Mouse (Mus musculus): ENCODE measurements at regions not wholly inside any gene's neighbourhood (a gene's known extent, or its start where the extent isn't known, plus 50 kb on each side); places are given as distances from the start of the nearest gene placed in this dataset.
"Not testable (repeated sequence)": the region's sequence is repeated elsewhere in the genome, so short reads cannot be mapped to it uniquely, and the experiment has no call there.

DNA sequence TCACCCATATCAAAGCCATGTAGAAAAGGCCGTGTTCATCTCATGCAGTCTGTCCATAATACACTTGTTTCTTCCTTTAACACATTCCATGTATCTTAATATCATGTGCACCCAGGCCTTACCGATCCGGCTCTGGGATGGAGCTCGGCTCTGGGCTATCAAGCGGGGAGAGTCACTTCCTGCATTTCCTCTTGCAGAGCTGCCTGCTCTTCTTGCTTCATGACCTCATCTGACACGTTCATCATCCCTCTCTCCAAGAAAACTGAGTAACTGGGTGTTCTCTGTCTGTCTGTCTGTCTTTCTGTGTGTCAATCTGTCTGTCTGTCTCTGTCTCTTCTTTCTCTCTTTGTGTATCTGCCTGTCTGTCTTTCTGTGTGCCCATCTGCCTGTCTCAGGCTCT, 133.7 kb upstream of the Sulf2 start:
- no peak overlapping the region for H3K9ac ChIP-seq (ENCODE audit: low read depth, low read length)
- no peak overlapping the region for H3K4me3 ChIP-seq (ENCODE audit: low read length)
- no peaks in the 10 kb centered on the region for H3K36me3 ChIP-seq (ENCODE audit: control insufficient read depth, insufficient read depth, low read length)
- no peak overlapping the region for H3K27ac ChIP-seq (ENCODE audit: low read depth, low read length)
- no peak overlapping the region for H3K4me2 ChIP-seq (replicated peaks; ENCODE audit: low read depth, low read length)
- H3K4me1 ChIP-seq (ENCODE audit: control insufficient read depth, insufficient read depth, low read length) = peaks cover 34% of the 10 kb centered on the region
- WGBS = 44% methylated on average over 6 of the region's 6 CpGs
- no peaks in the 10 kb centered on the region for H3K9me3 ChIP-seq (ENCODE audit: control insufficient read depth, low read length)
- no peak for ATAC-seq (ENCODE audit: low FRiP score, low TSS enrichment)
- H3K27me3 ChIP-seq (ENCODE audit: control insufficient read depth, insufficient read depth, low read length) = 0 out of 2 replicates have a peak, but pooled peaks cover 3% of the 10 kb centered on the region

DNA sequence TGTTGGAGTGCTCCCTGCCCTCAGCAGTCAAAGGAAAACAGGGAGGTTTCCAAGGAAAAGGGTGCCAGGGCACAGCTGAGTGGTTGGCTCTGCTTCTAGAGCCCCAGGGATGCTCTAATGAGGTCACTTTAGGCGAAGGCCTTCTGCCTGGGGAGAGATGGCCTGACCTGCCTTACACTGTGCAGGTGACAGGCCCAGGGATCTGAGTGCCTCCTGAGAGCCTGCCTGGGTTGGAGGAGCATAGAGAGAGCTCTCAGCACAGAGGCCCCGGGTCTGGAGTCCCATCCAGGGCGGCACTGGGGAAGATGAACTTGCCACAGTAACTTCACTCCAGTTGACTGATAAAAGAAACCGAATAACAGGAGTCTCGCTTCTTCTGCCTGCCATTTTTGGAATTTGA, 125.7 kb upstream of the Sulf2 start:
- peak; percentile 39; the same call in 1 of the 2 replicates for ATAC-seq (ENCODE audit: low FRiP score, low TSS enrichment)
- not testable (repeated sequence) for H3K4me2 ChIP-seq (replicated peaks; ENCODE audit: low read depth, low read length); H3K4me1 ChIP-seq (ENCODE audit: control insufficient read depth, insufficient read depth, low read length); H3K4me3 ChIP-seq (ENCODE audit: low read length); H3K9ac ChIP-seq (ENCODE audit: low read depth, low read length); H3K27ac ChIP-seq (ENCODE audit: low read depth, low read length); H3K36me3 ChIP-seq (ENCODE audit: control insufficient read depth, insufficient read depth, low read length); H3K27me3 ChIP-seq (ENCODE audit: control insufficient read depth, insufficient read depth, low read length); H3K9me3 ChIP-seq (ENCODE audit: control insufficient read depth, low read length)
- no CpG with 5 or more reads among the region's 5 CpGs for WGBS

DNA sequence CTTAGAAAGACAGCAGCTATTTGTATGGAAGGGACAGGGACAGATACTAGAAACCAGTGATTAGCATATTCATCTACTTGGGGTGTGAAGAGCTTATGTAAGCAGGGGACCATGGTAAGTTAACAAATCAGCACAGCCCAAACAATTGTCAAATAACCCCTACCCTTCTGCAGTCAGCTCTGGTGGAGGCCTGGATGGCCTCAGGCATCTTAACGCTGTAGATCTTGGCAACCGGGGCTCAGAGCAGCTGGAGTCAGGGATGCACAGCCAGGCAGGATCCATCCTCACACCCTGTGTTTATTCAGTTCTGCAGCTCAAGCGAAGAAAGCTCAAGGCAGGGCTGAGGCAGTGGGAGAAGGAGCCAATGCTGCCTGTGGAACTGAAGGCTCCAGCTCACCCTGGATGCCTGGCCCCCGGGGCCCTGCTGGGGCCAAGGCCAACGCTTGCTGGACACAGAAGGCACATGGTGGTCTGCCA, 125.2 kb upstream of the Sulf2 start:
- H3K9ac ChIP-seq (ENCODE audit: low read depth, low read length) = no peak overlapping the region
- ATAC-seq (ENCODE audit: low FRiP score, low TSS enrichment) = peak; percentile 43; the same call in 1 of the 2 replicates
- no peaks in the 10 kb centered on the region for H3K27me3 ChIP-seq (ENCODE audit: control insufficient read depth, insufficient read depth, low read length)
- H3K27ac ChIP-seq (ENCODE audit: low read depth, low read length) = no peak overlapping the region; the same call in 1 of the 2 replicates
- 36% methylated on average over 5 of the region's 5 CpGs for whole genome bisulfite sequencing
- H3K4me2 ChIP-seq (replicated peaks; ENCODE audit: low read depth, low read length) = no peak overlapping the region
- no peaks in the 10 kb centered on the region for H3K4me1 ChIP-seq (ENCODE audit: control insufficient read depth, insufficient read depth, low read length)
- H3K4me3 ChIP-seq (ENCODE audit: low read length) = no peak overlapping the region
- H3K36me3 ChIP-seq (ENCODE audit: control insufficient read depth, insufficient read depth, low read length) = no peaks in the 10 kb centered on the region
- H3K9me3 ChIP-seq (ENCODE audit: control insufficient read depth, low read length) = no peaks in the 10 kb centered on the region

DNA sequence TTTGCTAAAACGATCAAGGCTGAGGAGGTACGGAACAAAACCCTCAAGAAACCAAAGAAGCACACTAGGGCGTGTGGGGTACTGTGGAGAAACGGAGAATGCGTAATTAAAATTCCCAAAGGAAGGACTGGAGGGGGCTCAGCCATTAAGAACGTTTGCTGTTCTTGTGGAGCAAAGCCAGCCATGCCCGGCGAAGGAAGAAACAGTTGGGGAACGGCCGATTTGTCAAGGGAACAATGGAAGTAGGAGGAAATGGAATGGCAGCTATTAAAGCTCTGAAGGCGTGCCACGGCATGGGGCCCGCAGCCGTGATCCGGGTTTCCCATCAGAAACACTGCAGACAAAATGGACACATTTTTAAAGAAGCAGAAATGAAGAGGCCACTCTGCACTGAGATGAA, 124.2 kb upstream of the Sulf2 start:
- H3K4me3 ChIP-seq (ENCODE audit: low read length) = no peak overlapping the region
- H3K36me3 ChIP-seq (ENCODE audit: control insufficient read depth, insufficient read depth, low read length) = no peaks in the 10 kb centered on the region
- H3K4me2 ChIP-seq (replicated peaks; ENCODE audit: low read depth, low read length) = no peak overlapping the region
- no peak for ATAC-seq (ENCODE audit: low FRiP score, low TSS enrichment)
- no peaks in the 10 kb centered on the region for H3K4me1 ChIP-seq (ENCODE audit: control insufficient read depth, insufficient read depth, low read length)
- no peak overlapping the region for H3K27ac ChIP-seq (ENCODE audit: low read depth, low read length)
- 87% methylated on average over 15 of the region's 15 CpGs for WGBS
- no peaks in the 10 kb centered on the region for H3K27me3 ChIP-seq (ENCODE audit: control insufficient read depth, insufficient read depth, low read length)
- H3K9me3 ChIP-seq (ENCODE audit: control insufficient read depth, low read length) = no peaks in the 10 kb centered on the region
- no peak overlapping the region for H3K9ac ChIP-seq (ENCODE audit: low read depth, low read length)

DNA sequence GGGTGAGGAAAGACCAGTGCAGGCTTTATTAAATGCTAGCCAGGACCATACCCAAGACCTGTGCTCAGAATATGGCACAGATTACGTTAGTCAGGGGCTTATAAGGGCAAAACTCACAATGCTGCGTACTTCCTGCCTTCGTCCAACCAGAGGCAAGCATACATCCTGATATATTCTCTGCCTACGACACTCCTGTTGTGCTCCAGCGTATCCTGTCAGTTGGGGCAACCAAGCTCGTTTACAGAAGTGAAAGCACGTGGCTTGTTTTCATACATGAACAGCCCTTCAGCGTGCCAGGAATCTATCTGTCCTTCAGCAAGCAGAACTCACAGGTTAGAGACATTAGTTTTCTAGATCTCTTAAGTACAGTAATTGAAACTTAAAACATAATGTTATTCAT, 119.9 kb upstream of the Sulf2 start:
- no peaks in the 10 kb centered on the region for H3K27me3 ChIP-seq (ENCODE audit: control insufficient read depth, insufficient read depth, low read length)
- ATAC-seq (ENCODE audit: low FRiP score, low TSS enrichment) = no peak
- no peaks in the 10 kb centered on the region for H3K9me3 ChIP-seq (ENCODE audit: control insufficient read depth, low read length)
- H3K4me3 ChIP-seq (ENCODE audit: low read length) = no peak overlapping the region
- no peak overlapping the region for H3K27ac ChIP-seq (ENCODE audit: low read depth, low read length)
- no peak overlapping the region for H3K9ac ChIP-seq (ENCODE audit: low read depth, low read length)
- peaks cover 12% of the 10 kb centered on the region for H3K4me1 ChIP-seq (ENCODE audit: control insufficient read depth, insufficient read depth, low read length)
- 83% methylated on average over 8 of the region's 8 CpGs for WGBS
- H3K36me3 ChIP-seq (ENCODE audit: control insufficient read depth, insufficient read depth, low read length) = no peaks in the 10 kb centered on the region
- H3K4me2 ChIP-seq (replicated peaks; ENCODE audit: low read depth, low read length) = no peak overlapping the region

DNA sequence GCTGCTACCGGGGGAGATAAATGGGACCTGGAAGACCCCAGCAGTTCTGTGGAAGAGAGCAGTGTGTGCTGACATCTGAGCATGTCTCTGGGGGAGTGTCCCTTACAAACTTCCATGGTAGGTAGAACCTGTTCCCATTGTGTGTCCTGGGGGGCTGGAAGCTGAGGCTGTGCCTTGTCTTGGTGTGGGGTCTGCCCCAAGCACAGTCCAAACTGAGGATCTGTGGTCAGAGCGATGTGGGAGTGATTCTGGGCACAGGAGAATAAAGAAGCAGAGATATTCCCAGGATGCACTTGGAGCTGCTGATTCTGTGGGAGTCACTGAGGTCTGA, 118.5 kb upstream of the Sulf2 start:
- ATAC-seq (ENCODE audit: low FRiP score, low TSS enrichment) = no peak
- WGBS = 52% methylated on average over 2 of the region's 2 CpGs
- no peak overlapping the region for H3K4me2 ChIP-seq (replicated peaks; ENCODE audit: low read depth, low read length)

DNA sequence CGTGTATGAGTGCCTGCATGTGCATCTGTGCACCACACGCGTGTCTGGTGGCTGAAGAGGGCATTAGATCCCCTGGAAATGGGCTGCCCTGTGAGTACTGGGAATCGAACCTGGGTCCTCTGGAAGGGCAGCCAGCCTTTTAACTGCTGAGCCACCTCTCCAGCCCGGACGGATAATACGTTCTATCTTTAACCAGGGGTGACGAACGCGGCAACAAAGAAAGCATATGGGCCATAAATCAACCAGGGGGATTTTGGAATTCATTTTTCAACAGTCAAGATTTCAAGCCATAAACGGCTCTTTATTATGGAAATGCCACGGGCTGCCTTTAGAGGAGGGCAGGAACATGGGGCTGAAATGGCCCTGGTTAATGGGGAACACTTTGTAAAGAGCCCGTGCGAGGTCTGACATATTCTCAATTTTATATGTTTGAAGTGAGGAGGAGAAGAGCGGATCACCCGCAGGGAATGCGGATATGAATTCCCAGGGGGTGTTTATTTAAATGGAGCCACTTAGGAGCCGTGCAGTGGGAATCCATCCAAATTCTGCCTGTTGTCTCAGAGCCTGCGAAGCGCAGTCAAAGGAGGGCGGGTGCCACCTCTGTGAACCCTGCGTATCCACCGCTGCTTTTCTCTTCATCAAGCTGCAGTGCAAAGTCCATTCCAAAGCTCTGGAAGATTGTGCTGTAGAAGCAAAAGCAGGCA, 118.0 kb upstream of the Sulf2 start:
- H3K4me1 ChIP-seq (ENCODE audit: control insufficient read depth, insufficient read depth, low read length) = peaks cover 12% of the 10 kb centered on the region
- no peak overlapping the region; the same call in 1 of the 2 replicates for H3K27ac ChIP-seq (ENCODE audit: low read depth, low read length)
- H3K9me3 ChIP-seq (ENCODE audit: control insufficient read depth, low read length) = no peaks in the 10 kb centered on the region
- peak; percentile 48; the same call in 1 of the 2 replicates for ATAC-seq (ENCODE audit: low FRiP score, low TSS enrichment)
- no peaks in the 10 kb centered on the region for H3K36me3 ChIP-seq (ENCODE audit: control insufficient read depth, insufficient read depth, low read length)
- no peak overlapping the region for H3K4me2 ChIP-seq (replicated peaks; ENCODE audit: low read depth, low read length)
- 41% methylated on average over 23 of the region's 23 CpGs for WGBS
- H3K9ac ChIP-seq (ENCODE audit: low read depth, low read length) = no peak overlapping the region
- no peaks in the 10 kb centered on the region for H3K27me3 ChIP-seq (ENCODE audit: control insufficient read depth, insufficient read depth, low read length)
- no peak overlapping the region for H3K4me3 ChIP-seq (ENCODE audit: low read length)

More for the DNA sequence above, 118.5 kb upstream of the Sulf2 start:
- no peaks in the 10 kb centered on the region for H3K36me3 ChIP-seq (ENCODE audit: control insufficient read depth, insufficient read depth, low read length)
- no peaks in the 10 kb centered on the region for H3K9me3 ChIP-seq (ENCODE audit: control insufficient read depth, low read length)
- no peak overlapping the region for H3K27ac ChIP-seq (ENCODE audit: low read depth, low read length)
- H3K4me1 ChIP-seq (ENCODE audit: control insufficient read depth, insufficient read depth, low read length) = peaks cover 12% of the 10 kb centered on the region
- H3K4me3 ChIP-seq (ENCODE audit: low read length) = no peak overlapping the region
- no peak overlapping the region for H3K9ac ChIP-seq (ENCODE audit: low read depth, low read length)
- no peaks in the 10 kb centered on the region for H3K27me3 ChIP-seq (ENCODE audit: control insufficient read depth, insufficient read depth, low read length)

DNA sequence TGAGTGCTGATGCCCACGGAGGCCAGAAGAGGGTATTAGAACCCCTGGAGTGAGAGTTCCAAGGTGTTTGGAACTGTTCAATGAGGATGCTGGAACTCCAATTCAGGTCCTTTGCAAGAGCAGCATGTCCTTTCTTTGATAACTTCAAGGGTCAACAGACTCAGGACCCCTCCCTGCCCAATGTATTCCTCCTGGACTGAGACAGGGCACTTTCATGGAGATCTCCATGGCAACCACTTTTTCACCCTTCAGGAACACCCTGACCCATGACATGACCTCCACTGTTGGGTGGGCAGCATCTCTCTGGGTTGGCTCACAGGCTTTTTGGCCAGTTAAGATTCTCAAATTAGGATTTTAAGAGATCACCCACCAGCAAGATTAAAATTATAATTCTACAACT, 117.4 kb upstream of the Sulf2 start:
- Histone ChIP-seq H3K4me2 (replicated peaks; ENCODE audit: low read depth, low read length) (no peak overlapping the region), H3K4me1 (ENCODE audit: control insufficient read depth, insufficient read depth, low read length) (peaks cover 12% of the 10 kb centered on the region), H3K27ac (ENCODE audit: low read depth, low read length) (no peak overlapping the region), H3K9ac (ENCODE audit: low read depth, low read length) (no peak overlapping the region), H3K9me3 (ENCODE audit: control insufficient read depth, low read length) (no peaks in the 10 kb centered on the region), H3K36me3 (ENCODE audit: control insufficient read depth, insufficient read depth, low read length) (no peaks in the 10 kb centered on the region), H3K27me3 (ENCODE audit: control insufficient read depth, insufficient read depth, low read length) (no peaks in the 10 kb centered on the region), H3K4me3 (ENCODE audit: low read length) (no peak overlapping the region)
- no peak for ATAC-seq (ENCODE audit: low FRiP score, low TSS enrichment)
- 91% methylated on average over 1 of the region's 1 CpGs for whole genome bisulfite sequencing

DNA sequence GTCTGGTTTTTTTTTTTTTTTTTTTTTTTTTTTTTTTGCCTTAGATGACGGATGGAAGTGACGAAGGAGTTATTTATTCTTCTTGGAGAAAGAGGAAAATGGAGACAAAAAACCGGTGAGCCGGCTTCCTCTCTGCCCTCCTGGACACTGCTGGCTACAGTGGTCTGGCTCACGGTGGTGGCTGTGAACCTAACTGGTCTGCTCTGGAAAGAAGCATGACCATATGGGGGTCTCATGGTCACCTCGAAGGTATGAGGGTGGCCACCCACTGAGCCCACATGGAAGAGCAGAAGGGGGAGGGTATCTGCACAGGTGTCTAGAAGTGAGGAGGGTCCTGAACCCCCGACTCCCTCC, 116.7 kb upstream of the Sulf2 start:
- Histone ChIP-seq H3K9ac (ENCODE audit: low read depth, low read length) (no peak overlapping the region), H3K36me3 (ENCODE audit: control insufficient read depth, insufficient read depth, low read length) (no peaks in the 10 kb centered on the region), H3K27me3 (ENCODE audit: control insufficient read depth, insufficient read depth, low read length) (no peaks in the 10 kb centered on the region), H3K4me2 (replicated peaks; ENCODE audit: low read depth, low read length) (no peak overlapping the region), H3K4me3 (ENCODE audit: low read length) (no peak overlapping the region), H3K9me3 (ENCODE audit: control insufficient read depth, low read length) (no peaks in the 10 kb centered on the region), H3K4me1 (ENCODE audit: control insufficient read depth, insufficient read depth, low read length) (peaks cover 12% of the 10 kb centered on the region), H3K27ac (ENCODE audit: low read depth, low read length) (no peak overlapping the region)
- ATAC-seq (ENCODE audit: low FRiP score, low TSS enrichment) = no peak
- 78% methylated on average over 7 of the region's 7 CpGs for WGBS

All from kidney, embryonic 14.5 days (tissue).